Mouse (Mus musculus) macrophage (primary cell): ENCODE measurements around the gene Lrrd1. TPM values are rescaled to one million over a fixed set of nuclear protein-coding genes. Genes with fewer than 3 reads are reported as not detected.
A peak's percentile ranks its signal among the peaks of the same experiment; 100 is the strongest.
"Not testable (repeated sequence)": the region's sequence is repeated elsewhere in the genome, so short reads cannot be mapped to it uniquely, and the experiment has no call there.

Experiments used
- H3K27ac ChIP-seq: fragments of 350-480 bp; formaldehyde crosslinking; 2 replicates; pipeline ENCODE4 v1.9.0; 2021
- H3K36me3 ChIP-seq: fragments of 350-480 bp; formaldehyde crosslinking; 2 replicates; pipeline ENCODE4 v1.9.0; 2021; ENCODE audit errors: inconsistent target
- H3K4me3 ChIP-seq: fragments of 350-480 bp; formaldehyde crosslinking; 2 replicates; pipeline ENCODE4 v1.9.0; 2021; ENCODE audit errors: inconsistent target
- H3K79me2 ChIP-seq: fragments of 350-480 bp; formaldehyde crosslinking; 2 replicates; pipeline ENCODE4 v1.9.0; 2021; ENCODE audit errors: inconsistent target
- WGBS: methylation state at CpG from one replicate; pipeline ENCODE4 v1.1.7; 2026; ENCODE audit warnings: inconsistent platforms; ENCODE audit not compliant: missing documents; 5-methylcytosine and 5-hydroxymethylcytosine counted together
- polyA plus RNA-seq: library from polyadenylated mRNA; stranded (reverse); fragments of 250-400 nt; gene quantifications from 3 replicates; pipeline ENCODE4 v1.2.4, GENCODE M21; 2018; ENCODE audit warnings: inconsistent platforms
- total RNA-seq, 78 experiments: library from RNA; depleted of rRNA; stranded (reverse); fragments of 250-400 nt; gene quantifications; 1 replicate in 9 of 78; 2 replicates in 24 of 78; 3 replicates in 43 of 78; 4 replicates in 2 of 78; pipeline ENCODE4 v1.2.4; 2018; ENCODE audit warnings: inconsistent platforms in 56 of 78

Gene Lrrd1
- total RNA-seq (2018; cell fraction: chromatin; rRNA removed) = under 1 TPM in 1 of 26 experiments, not detected in 25; 0.26 TPM
- under 1 TPM in 2 of 26 experiments, not detected in 24; 0.06 TPM for total RNA-seq (2018; cell fraction: cytosol; rRNA removed)
- total RNA-seq (2018; cell fraction: nucleus; rRNA removed) = under 1 TPM in 3 of 26 experiments, not detected in 23; 0.17 to 0.37 (median 0.32) TPM
- not detected in 3 replicates for polyA plus RNA-seq

- Histone ChIP-seq H3K36me3 (peaks cover 20% of the 10 kb centered on the region; the same call in 1 of the 2 replicates), H3K79me2 (no peaks in the 10 kb centered on the region), H3K4me3 (no peak within 1 kb of the TSS), H3K27ac (no peak within 1 kb of the TSS)
- 29% methylated on average over 24 of the region's 24 CpGs for whole genome bisulfite sequencing
These were observed at the start of gene Lrrd1 for GRCm38 (mm10) chr5:3845026-3845425. Gene Lrrd1 (plus strand): TSS chr5:3845173.

DNA sequence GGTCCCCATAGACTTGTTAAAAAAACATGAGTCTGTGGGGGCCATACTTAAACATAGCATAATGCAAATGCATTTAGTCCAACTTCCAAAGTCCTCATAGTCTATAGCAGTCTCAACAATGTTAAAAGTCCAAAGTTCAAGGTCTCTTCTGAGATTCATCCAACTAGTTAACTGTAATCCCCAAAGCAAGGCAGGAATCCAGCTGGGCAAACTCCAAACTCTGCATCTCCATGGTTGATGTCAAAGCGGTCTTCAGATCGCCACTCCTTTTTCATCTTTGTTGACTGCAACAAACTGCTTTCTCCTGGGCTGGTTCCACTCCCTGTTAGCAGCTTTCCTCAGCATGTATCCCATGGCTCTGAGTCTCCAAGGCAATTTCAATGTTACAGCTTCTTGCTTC, 47.9 kb upstream of the Lrrd1 start:
- not testable (repeated sequence) for H3K4me3 ChIP-seq, H3K27ac ChIP-seq, H3K36me3 ChIP-seq
- peaks cover 98% of the 10 kb centered on the region for H3K79me2 ChIP-seq
- WGBS = no CpG with 5 or more reads among the region's 2 CpGs

DNA sequence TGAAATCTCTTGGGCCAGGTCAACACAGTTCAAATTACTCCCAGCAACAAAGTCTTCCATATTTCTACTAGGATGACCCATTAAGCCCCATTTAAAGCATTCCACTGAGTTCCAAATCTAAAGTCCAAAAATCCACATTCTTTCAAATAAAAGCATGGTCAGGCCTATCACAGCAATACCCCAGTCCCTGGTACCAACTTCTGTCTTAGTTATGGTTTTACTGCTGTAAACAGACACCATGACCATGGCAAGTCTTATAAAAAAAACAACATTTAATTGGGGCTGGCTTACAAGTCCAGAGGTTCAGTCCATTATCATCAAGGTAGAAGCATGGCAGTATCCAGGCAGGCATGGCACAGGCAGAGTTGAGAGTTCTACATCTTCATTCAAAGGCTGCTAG, 46.3 kb upstream of the Lrrd1 start:
- H3K4me3 ChIP-seq, H3K36me3 ChIP-seq, H3K27ac ChIP-seq: not testable (repeated sequence)
- peaks cover 85% of the 10 kb centered on the region for H3K79me2 ChIP-seq

- Histone ChIP-seq H3K27ac (no peak overlapping the region), H3K79me2 (peaks cover 84% of the 10 kb centered on the region), H3K4me3 (no peak overlapping the region), H3K36me3 (no peaks in the 10 kb centered on the region)
- 100% methylated on average over 1 of the region's 1 CpGs for WGBS
These were observed 44.9 kb upstream of the Lrrd1 start for GRCm38 (mm10) chr5:3800041-3800440.

GRCm38 (mm10) chr5:3800881-3801280, 44.1 kb upstream of the Lrrd1 start:
- peaks cover 84% of the 10 kb centered on the region for H3K79me2 ChIP-seq
- H3K27ac ChIP-seq = no peak overlapping the region
- 71% methylated on average over 4 of the region's 4 CpGs for WGBS
- no peak overlapping the region for H3K4me3 ChIP-seq
- H3K36me3 ChIP-seq = no peaks in the 10 kb centered on the region

DNA sequence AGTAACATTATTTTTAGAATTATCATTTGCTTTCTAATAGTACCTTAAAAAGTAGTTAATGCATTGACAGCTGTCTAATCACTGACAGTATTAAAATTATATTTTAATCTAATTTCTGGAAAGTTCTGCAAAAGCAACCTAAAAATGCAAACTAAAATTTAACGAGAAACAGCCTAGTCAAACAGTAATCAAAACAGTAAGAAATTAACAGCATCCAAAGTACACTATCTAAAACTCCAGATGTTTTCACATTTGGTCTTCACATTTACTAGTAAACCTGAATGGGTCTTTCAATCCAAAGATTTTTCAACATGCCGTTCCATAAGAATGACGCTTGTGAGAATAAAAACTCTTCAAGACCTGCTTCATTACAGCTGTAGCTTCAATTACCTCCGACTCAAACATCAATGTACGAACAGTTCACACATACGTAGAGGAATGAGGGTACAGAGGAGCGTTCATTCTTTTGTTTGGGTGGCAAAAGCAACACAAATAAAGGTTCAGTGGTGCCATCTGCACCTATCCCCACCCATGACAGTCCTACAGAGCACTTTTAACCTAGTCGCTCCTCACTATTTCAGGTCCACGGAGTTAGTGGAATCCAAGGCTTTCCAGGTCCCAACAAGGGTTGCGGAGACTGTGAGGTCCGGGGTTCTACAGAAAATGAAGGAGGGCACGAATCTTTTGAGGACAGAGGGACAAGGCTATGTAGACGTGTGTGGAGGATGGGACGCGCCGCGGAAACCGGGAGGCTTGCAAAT, 43.1 kb upstream of the Lrrd1 start:
- H3K27ac ChIP-seq = peak overlapping the region; percentile 15; the same call in 1 of the 2 replicates
- no peaks in the 10 kb centered on the region for H3K36me3 ChIP-seq
- WGBS = 6% methylated on average over 18 of the region's 18 CpGs
- H3K79me2 ChIP-seq = peaks cover 84% of the 10 kb centered on the region
- H3K4me3 ChIP-seq = peak overlapping the region; percentile 72

DNA sequence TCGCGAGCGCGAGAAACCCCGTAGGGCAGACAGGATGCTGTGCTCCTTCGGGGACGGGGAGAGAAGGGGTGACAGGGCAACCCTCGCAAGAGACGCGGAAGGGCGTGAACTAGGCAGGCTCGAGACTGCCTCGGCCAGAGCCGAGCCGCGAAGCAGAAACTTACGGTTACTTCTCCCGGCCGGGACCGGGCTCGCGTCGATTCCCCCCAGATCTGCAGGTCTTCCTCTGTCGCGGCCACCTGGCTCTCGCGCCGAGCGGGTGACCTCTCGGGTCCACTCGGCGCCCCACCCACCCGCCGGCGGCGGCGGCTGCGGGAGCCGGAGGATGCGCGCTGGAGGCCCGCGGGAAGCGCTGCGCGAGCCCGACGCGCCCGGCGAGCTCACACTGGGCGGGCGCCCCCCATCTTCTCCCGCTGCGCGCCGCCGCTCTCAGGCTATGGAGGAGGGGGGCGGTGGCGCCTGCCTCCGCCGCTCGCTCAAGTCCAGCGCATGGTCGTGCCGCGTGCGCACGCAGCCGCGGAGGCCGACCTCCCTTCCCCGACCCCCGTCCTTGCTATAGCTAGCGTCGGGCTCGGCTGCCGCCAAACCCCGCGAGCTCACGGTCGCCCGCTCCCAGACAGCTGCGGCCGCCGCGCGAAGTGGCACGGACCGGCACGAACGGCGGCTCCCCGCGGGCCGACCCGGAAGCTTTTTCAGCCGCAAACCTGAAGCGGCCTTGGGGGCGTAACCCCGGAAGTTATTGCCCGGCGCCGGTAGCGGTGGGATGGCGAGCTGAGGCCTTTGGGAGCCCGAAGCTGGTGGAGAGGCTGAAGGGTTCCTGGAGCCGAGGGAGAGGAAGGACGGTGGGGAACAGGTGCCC, 42.3 kb upstream of the Lrrd1 start, which contains the start of the genes Ankib1 and Krit1:
Gene Ankib1, minus strand, starts transcription at position 493 of the 859 bp plus-strand sequence.
Gene Krit1, plus strand, starts transcription at position 752 of the 859 bp plus-strand sequence.
- Histone ChIP-seq H3K27ac (peak within 1 kb of the TSS; percentile 71), H3K36me3 (no peaks in the 10 kb centered on the region), H3K4me3 (peak within 1 kb of the TSS; percentile 91), H3K79me2 (peaks cover 84% of the 10 kb centered on the region)
- WGBS = under 1% methylated on average over 76 of the region's 109 CpGs

- Histone ChIP-seq H3K27ac (peak overlapping the region; percentile 71), H3K36me3 (0 out of 2 replicates have a peak, but pooled peaks cover 5% of the 10 kb centered on the region), H3K4me3 (peak overlapping the region; percentile 91), H3K79me2 (peaks cover 85% of the 10 kb centered on the region)
- under 1% methylated on average over 36 of the region's 36 CpGs for WGBS
These were observed 41.4 kb upstream of the Lrrd1 start for GRCm38 (mm10) chr5:3803292-3804165.

- WGBS = 87% methylated on average over 1 of the region's 1 CpGs
- Histone ChIP-seq H3K36me3 (peaks cover 33% of the 10 kb centered on the region), H3K4me3 (no peak overlapping the region), H3K79me2 (peaks cover 52% of the 10 kb centered on the region), H3K27ac (no peak overlapping the region)
These were observed 36.5 kb upstream of the Lrrd1 start for GRCm38 (mm10) chr5:3808472-3808871.

- H3K4me3 ChIP-seq = no peak overlapping the region
- peaks cover 60% of the 10 kb centered on the region for H3K36me3 ChIP-seq
- no peaks in the 10 kb centered on the region for H3K79me2 ChIP-seq
- WGBS = 86% methylated on average over 1 of the region's 1 CpGs
- H3K27ac ChIP-seq = no peak overlapping the region
These were observed 10.9 kb upstream of the Lrrd1 start for GRCm38 (mm10) chr5:3834107-3834506.

- WGBS = 93% methylated on average over 4 of the region's 4 CpGs
These were observed 25.2 kb downstream of the Lrrd1 start for GRCm38 (mm10) chr5:3870161-3870560.

GRCm38 (mm10) chr5:3872348-3872747, 27.4 kb downstream of the Lrrd1 start:
- WGBS = 86% methylated on average over 1 of the region's 1 CpGs
- Histone ChIP-seq H3K4me3 (no peak overlapping the region), H3K36me3 (no peaks in the 10 kb centered on the region), H3K27ac (no peak overlapping the region), H3K79me2 (no peaks in the 10 kb centered on the region)

More at GRCm38 (mm10) chr5:3870161-3870560, 25.2 kb downstream of the Lrrd1 start:
- H3K27ac ChIP-seq = no peak overlapping the region
- no peaks in the 10 kb centered on the region for H3K79me2 ChIP-seq
- H3K36me3 ChIP-seq = no peaks in the 10 kb centered on the region
- H3K4me3 ChIP-seq = no peak overlapping the region

GRCm38 (mm10) chr5:3873485-3873884, 28.5 kb downstream of the Lrrd1 start:
- Histone ChIP-seq H3K36me3 (no peaks in the 10 kb centered on the region), H3K27ac (no peak overlapping the region), H3K79me2 (no peaks in the 10 kb centered on the region), H3K4me3 (no peak overlapping the region)
- WGBS = 90% methylated on average over 3 of the region's 3 CpGs

GRCm38 (mm10) chr5:3886862-3887261, 41.9 kb downstream of the Lrrd1 start:
- 85% methylated on average over 5 of the region's 7 CpGs for WGBS
- H3K27ac ChIP-seq, H3K4me3 ChIP-seq, H3K36me3 ChIP-seq, H3K79me2 ChIP-seq: not testable (repeated sequence)
